Mouse (Mus musculus): ENCODE data around the gene Ednra.
"Not testable (repeated sequence)": the region's sequence is repeated elsewhere in the genome, so short reads cannot be mapped to it uniquely, and the experiment has no call there.

Gene Ednra

GRCm38 (mm10) chr8:77723018-77723417 lies 1.2 kb downstream of the Ednra start:
- in situ Hi-C loops (cut with MboI; ENCODE audit: unreplicated experiment in 2 of 2): no loop called here

- in situ Hi-C loops (cut with MboI; ENCODE audit: unreplicated experiment in 2 of 2): no loop called here
Observed at GRCm38 (mm10) chr8:77718933-77719332, 5.3 kb downstream of the Ednra start.

- in situ Hi-C loops (cut with MboI; ENCODE audit: unreplicated experiment in 2 of 2): no loop called here
Observed at GRCm38 (mm10) chr8:77717036-77717435, 7.2 kb downstream of the Ednra start.

- in situ Hi-C loops (cut with MboI; ENCODE audit: unreplicated experiment in 2 of 2): no loop called here
Observed at GRCm38 (mm10) chr8:77714455-77714854, 9.8 kb downstream of the Ednra start.

GRCm38 (mm10) chr8:77713688-77714087 lies 10.6 kb downstream of the Ednra start:
- in situ Hi-C loops (cut with MboI; ENCODE audit: unreplicated experiment in 2 of 2): no loop called here

GRCm38 (mm10) chr8:77704768-77705167 lies 19.5 kb downstream of the Ednra start:
- in situ Hi-C loops (cut with MboI; ENCODE audit: unreplicated experiment in 2 of 2): no loop called here

- in situ Hi-C loops (cut with MboI; ENCODE audit: unreplicated experiment in 2 of 2): no loop called here
Observed at GRCm38 (mm10) chr8:77698028-77698427, 26.2 kb downstream of the Ednra start.

- in situ Hi-C loops (cut with MboI; ENCODE audit: unreplicated experiment in 2 of 2): no loop called here
Observed at GRCm38 (mm10) chr8:77696182-77696581, 28.1 kb downstream of the Ednra start.

GRCm38 (mm10) chr8:77695486-77696058 lies 28.7 kb downstream of the Ednra start:
- in situ Hi-C loops (cut with MboI; ENCODE audit: unreplicated experiment in 2 of 2): no loop called here

- in situ Hi-C loops (cut with MboI; ENCODE audit: unreplicated experiment in 2 of 2): no loop called here
Observed at GRCm38 (mm10) chr8:77695070-77695469, 29.2 kb downstream of the Ednra start.

- in situ Hi-C loops (cut with MboI; ENCODE audit: unreplicated experiment in 2 of 2): no loop called here
Observed at GRCm38 (mm10) chr8:77694588-77694987, 29.7 kb downstream of the Ednra start.

GRCm38 (mm10) chr8:77689421-77690059 lies 34.7 kb downstream of the Ednra start:
- in situ Hi-C loops (cut with MboI; ENCODE audit: unreplicated experiment in 2 of 2): not testable (repeated sequence)

GRCm38 (mm10) chr8:77688978-77689377 lies 35.3 kb downstream of the Ednra start:
- in situ Hi-C loops (cut with MboI; ENCODE audit: unreplicated experiment in 2 of 2): no loop called here

- in situ Hi-C loops (cut with MboI; ENCODE audit: unreplicated experiment in 2 of 2): no loop called here
Observed at GRCm38 (mm10) chr8:77684372-77684771, 39.9 kb downstream of the Ednra start.

- in situ Hi-C loops (cut with MboI; ENCODE audit: unreplicated experiment in 2 of 2): no loop called here
Observed at GRCm38 (mm10) chr8:77683356-77684106, 40.7 kb downstream of the Ednra start.

GRCm38 (mm10) chr8:77682008-77682934 lies 42.0 kb downstream of the Ednra start:
- in situ Hi-C loops (cut with MboI; ENCODE audit: unreplicated experiment in 2 of 2): no loop called here

GRCm38 (mm10) chr8:77672036-77672435 lies 52.2 kb downstream of the Ednra start:
- in situ Hi-C loops (cut with MboI; ENCODE audit: unreplicated experiment in 2 of 2): no loop called here

GRCm38 (mm10) chr8:77670612-77671363 lies 53.5 kb downstream of the Ednra start:
- in situ Hi-C loops (cut with MboI; ENCODE audit: unreplicated experiment in 2 of 2): no loop called here

- in situ Hi-C loops (cut with MboI; ENCODE audit: unreplicated experiment in 2 of 2): no loop called here
Observed at GRCm38 (mm10) chr8:77667916-77668315, 56.3 kb downstream of the Ednra start.

- in situ Hi-C loops (cut with MboI; ENCODE audit: unreplicated experiment in 2 of 2): no loop called here
Observed at GRCm38 (mm10) chr8:77664901-77665300, 59.4 kb downstream of the Ednra start.

All from v-Abl transformed pro-B cells (cell line).